Mouse (Mus musculus) CD8-positive naive resting alpha-beta T cell, adult 2 months (primary cell): ENCODE results near the gene Hvcn1.

Experiments used
- DNase-seq, 2 experiments: peaks; one replicate each; pipeline ENCODE4 v3.0.0; 2022; ENCODE audit warnings: low read depth in 2 of 2, low spot score in 2 of 2

Hvcn1 gene

GRCm38 (mm10) chr5:122234319-122235195, 28.0 kb downstream of the Hvcn1 start:
- peak; percentile 55 to 60 for DNase-seq

DNA sequence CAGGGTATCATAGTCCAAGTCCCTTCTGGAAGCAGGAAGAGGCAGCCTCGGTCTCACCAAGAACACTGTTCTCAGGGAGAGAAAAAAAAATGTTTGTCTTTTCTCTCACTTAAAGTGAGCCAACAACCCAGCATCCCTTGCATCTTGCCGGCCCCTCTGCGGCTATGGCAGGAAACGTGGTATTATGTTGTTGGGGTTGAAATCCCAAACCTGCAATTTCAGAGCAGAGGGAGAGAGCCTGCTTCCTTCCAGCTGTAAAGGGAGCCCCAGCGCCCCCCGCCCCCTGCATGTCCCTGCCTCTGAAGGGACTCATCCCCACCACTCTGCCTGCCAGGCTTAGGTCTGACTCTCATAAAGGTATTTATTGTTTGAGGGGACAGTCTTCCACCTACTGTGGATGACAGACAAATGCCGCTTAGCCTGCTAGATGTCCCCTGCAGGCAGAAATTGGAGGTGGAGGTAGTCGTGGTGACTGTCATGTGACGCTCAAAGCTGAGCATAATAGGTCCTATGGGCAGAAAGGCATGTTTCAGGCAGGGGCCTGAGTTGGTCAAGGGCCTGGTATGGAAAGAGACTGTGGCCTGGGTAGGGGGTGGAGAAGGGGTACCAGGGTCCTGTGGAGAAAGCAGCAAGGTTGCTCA, 28.7 kb downstream of the Hvcn1 start:
- peak; percentile 54 to 71 for DNase-seq

DNA sequence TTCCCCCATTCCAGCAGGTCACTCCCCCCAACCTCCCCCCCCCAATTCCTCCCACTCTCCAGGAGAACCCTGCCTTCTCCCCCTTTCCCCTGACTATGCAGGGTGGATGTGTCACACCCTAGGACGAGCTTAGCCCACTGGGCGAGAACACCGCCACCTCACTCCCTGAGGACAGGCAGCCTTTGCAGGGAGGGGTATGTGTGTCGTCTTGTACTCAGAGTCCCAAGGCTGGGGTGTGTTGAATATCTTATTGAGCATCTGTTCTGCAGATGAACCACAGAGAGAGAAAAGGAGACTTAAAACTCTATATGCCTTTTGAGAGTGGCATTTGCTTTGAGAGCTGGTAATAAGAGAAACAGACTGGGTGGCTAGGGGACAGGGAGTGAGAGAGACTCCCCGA, 30.6 kb downstream of the Hvcn1 start:
- no peak for DNase-seq

- DNase-seq, result no peak
These were observed 33.0 kb downstream of the Hvcn1 start for GRCm38 (mm10) chr5:122239618-122240017.

GRCm38 (mm10) chr5:122240521-122240920, 33.9 kb downstream of the Hvcn1 start:
- DNase-seq, result no peak

DNA sequence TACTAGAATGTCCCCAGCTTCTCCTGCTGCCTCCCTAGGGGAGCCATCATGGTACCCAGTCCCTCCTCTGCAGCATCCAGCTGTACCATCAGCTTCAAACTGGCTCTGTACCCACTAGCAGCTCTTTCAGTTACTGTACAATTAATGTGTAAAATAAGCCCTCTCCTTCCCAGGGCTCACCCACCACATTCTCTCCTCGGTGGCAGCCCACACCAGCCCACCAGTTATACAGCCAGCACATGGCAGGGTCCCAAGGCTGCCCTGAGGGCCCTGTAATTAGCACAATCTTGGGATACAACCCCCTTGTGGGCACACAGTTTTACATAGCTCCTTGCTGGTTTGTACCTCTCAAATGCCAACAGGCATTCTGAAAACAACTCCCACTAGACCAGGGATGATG, 34.4 kb downstream of the Hvcn1 start:
- DNase-seq, result no peak

- DNase-seq, result no peak
These were observed 36.0 kb downstream of the Hvcn1 start for GRCm38 (mm10) chr5:122242521-122243123.

DNA sequence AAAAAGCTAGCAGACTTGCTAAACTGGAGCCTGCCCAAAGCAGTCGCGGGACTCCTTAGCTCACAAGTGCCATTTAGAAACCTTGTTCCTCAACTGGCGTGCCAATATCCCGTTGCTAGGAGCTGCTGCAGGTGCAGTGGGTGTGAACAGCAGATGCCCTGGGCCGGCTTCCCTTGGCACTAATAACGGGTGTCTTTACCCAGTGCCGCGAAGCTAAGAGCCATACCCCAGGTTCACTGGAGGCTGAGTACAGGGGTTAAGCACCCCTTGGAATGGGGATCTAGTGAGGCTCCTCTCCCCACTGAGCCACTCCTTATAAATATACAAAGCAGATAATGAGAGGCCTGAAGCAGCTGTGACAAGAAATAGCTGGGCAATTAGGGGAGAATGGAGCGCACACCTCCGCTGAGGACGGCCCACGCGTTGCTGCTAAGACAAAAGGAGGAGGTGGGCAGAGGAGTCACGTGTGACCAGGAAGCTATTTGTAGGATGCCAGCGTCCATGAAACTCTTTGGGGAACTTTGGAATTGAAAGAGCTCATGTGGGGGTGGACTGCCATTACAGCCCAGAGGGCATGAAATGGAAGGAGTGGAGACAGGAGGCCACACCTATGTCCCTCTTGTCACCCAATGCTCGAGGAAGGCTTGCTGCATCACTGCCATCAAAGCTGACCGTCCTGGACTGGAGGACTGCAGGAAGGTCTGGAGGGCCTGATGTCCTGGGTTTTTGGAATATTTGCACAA, 37.3 kb downstream of the Hvcn1 start:
- DNase-seq, result no peak

DNA sequence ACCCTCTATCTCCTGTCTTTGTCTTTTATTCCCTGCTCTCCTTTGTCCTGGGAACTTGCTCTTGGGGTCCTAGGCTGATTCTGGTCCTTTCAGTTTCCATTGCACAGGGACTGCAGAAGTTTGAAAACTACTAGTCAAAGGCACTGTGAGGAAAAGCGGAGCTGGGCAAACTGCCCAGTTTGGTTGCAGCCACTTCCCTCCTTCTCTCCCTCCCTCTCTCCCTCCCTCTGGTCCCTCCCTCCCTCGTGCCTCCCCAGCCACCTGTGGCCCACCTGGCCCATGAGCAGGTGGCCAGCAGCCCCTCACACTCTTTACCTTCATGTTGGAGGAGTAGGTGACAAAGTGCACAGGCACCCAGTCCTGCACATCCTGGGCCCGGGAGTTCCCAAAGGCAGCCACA, 38.6 kb downstream of the Hvcn1 start:
- DNase-seq, result no peak

GRCm38 (mm10) chr5:122246547-122247167, 40.1 kb downstream of the Hvcn1 start:
- DNase-seq, result no peak

GRCm38 (mm10) chr5:122247529-122247928, 40.9 kb downstream of the Hvcn1 start:
- no peak for DNase-seq

DNA sequence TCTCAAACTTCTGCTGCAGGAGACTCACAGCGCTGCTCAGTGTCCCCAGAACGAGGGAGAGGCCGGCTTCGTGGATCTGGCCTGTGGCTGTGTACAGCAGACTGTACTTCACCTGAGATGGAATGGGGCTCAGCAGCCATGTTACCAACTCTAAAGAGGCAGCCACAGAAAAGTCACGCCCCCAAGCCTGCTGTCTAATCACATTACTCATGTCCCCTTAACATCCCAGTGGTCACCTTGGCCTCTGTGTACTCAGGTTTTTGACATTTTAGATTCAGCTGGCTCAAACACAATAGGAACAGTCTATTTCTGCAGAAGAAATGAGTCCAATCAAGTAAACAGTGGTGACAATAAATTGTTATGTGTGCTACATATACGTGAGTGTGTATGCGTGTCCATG, 41.3 kb downstream of the Hvcn1 start:
- DNase-seq, result no peak

DNA sequence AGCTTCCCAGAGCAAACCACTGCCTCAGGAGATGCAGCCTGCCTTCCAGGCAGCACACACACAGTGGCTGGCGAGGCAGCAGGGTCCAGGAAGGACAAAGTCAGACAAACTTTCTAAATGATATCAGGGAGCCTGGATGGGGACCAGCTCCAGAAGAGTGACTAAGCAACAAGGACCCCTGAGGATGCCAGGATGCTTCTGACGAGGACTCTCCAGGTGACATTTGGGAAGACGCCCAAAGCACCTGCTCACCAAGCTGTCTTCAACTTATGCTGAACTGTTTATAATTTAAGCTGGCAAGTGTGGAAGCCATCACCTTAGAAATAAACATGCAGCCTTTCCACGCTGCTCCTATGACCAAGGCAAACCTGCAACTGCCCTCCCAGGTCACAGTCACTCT, 42.7 kb downstream of the Hvcn1 start:
- DNase-seq, result no peak

GRCm38 (mm10) chr5:122251895-122252606, 45.4 kb downstream of the Hvcn1 start:
- DNase-seq, result no peak

DNA sequence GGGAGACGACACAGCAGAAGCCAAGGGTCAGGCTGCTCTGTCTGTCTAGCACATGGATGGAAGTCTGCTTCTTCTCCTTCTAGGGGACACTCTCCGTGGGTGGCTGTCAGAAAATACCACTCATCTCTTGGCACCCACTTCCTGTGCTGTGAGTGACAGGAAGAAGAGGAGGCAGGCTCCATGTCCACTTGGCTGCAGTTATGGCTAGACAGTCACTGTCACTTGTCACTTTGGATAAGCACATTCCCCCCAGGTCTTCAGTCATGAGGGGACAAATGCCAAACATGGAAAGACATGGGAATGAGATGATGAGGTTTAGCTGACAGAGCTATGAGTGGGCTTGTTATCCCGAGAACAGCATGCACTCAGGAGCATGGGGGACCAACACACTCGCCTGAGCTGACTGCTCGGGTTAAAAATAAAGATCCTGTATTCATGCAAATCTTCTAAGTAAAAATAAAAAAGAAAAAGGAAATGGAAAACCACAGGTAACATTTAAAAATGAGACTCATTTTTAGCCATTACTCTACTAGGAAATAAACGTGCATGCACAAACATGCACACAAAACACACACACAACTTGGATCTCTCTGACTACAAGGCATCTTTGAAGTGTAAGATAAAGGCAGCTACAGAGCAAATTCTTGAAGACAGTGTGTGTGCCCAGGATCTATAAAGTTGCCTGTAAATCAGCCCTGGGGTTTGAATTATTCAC, 51.6 kb downstream of the Hvcn1 start:
- no peak for DNase-seq

- no peak for DNase-seq
These were observed 55.5 kb downstream of the Hvcn1 start for GRCm38 (mm10) chr5:122262104-122262503.

GRCm38 (mm10) chr5:122263933-122264905, 57.6 kb downstream of the Hvcn1 start, which contains the start of gene Tctn1:
TSS of gene Tctn1 (minus strand) at chr5:122264460.
- DNase-seq, result peak; percentile 72 to 78

GRCm38 (mm10) chr5:122265187-122265586, 58.6 kb downstream of the Hvcn1 start:
- DNase-seq, result no peak
